Mouse (Mus musculus) testis, adult 2 months (tissue): Measurements from ENCODE around the gene A630095N17Rik. TPM values are rescaled to one million over a fixed set of nuclear protein-coding genes. Genes with fewer than 3 reads are reported as not detected.

ENCODE experiments used
- H3K27ac ChIP-seq: fragments of 200-500 bp; 2 replicates; pipeline ENCODE4 v1.5.1; 2012; ENCODE audit warnings: low read depth, low read length; ENCODE audit not compliant: control insufficient read depth, insufficient read depth
- H3K27me3 ChIP-seq: fragments of 200-500 bp; 2 replicates; pipeline ENCODE4 v1.6.1; 2012; ENCODE audit warnings: mild to moderate bottlenecking, low read length, moderate library complexity; ENCODE audit not compliant: control insufficient read depth, insufficient read depth
- H3K36me3 ChIP-seq: fragments of 200-500 bp; 2 replicates; pipeline ENCODE4 v1.6.1; 2012; ENCODE audit warnings: mild to moderate bottlenecking, low read length; ENCODE audit not compliant: control insufficient read depth, insufficient read depth
- H3K4me1 ChIP-seq: fragments of 200-500 bp; 2 replicates; pipeline ENCODE4 v1.6.1; 2012; ENCODE audit warnings: low read length; ENCODE audit not compliant: control insufficient read depth, insufficient read depth
- H3K4me3 ChIP-seq: fragments of 200-500 bp; 2 replicates; pipeline ENCODE4 v1.5.1; 2012; ENCODE audit warnings: low read depth, mild to moderate bottlenecking, low read length, moderate library complexity, mixed read lengths; ENCODE audit not compliant: control insufficient read depth
- CTCF ChIP-seq: fragments of 200-500 bp; IDR thresholded peaks from 2 replicates; pipeline ENCODE4 v1.5.1; 2012; ENCODE audit warnings: low read depth, mild to moderate bottlenecking, inconsistent platforms, low read length, moderate library complexity; ENCODE audit not compliant: control insufficient read depth, insufficient read depth, insufficient replicate concordance
- POLR2A ChIP-seq: fragments of 200-500 bp; IDR thresholded peaks from 2 replicates; pipeline ENCODE4 v1.6.1; 2012; ENCODE audit warnings: low read depth, mild to moderate bottlenecking, inconsistent platforms, low read length, moderate library complexity; ENCODE audit not compliant: control insufficient read depth
- polyA plus RNA-seq: library from polyadenylated mRNA; depleted of rRNA; stranded (reverse); fragments of >200 nt; gene quantifications from 2 replicates; pipeline ENCODE4 v1.2.3, GENCODE M21; 2012; rRNA removed

Gene A630095N17Rik
- polyA plus RNA-seq, 1 experiment = 12.7 TPM

GRCm38 (mm10) chr1:75180105-75180590, 51.8 kb downstream of the A630095N17Rik start, which contains the start of gene Abcb6:
Abcb6 (minus strand) TSS chr1:75180392.
- Histone ChIP-seq H3K4me1 (peaks cover 11% of the 10 kb centered on the region), H3K27ac (peak within 1 kb of the TSS; percentile 39), H3K27me3 (no peaks in the 10 kb centered on the region), H3K4me3 (peak within 1 kb of the TSS; percentile 77), H3K36me3 (no peaks in the 10 kb centered on the region)
- TF ChIP-seq CTCF (no peak), POLR2A (peak; percentile 70; the same call in 1 of the 2 replicates)

DNA sequence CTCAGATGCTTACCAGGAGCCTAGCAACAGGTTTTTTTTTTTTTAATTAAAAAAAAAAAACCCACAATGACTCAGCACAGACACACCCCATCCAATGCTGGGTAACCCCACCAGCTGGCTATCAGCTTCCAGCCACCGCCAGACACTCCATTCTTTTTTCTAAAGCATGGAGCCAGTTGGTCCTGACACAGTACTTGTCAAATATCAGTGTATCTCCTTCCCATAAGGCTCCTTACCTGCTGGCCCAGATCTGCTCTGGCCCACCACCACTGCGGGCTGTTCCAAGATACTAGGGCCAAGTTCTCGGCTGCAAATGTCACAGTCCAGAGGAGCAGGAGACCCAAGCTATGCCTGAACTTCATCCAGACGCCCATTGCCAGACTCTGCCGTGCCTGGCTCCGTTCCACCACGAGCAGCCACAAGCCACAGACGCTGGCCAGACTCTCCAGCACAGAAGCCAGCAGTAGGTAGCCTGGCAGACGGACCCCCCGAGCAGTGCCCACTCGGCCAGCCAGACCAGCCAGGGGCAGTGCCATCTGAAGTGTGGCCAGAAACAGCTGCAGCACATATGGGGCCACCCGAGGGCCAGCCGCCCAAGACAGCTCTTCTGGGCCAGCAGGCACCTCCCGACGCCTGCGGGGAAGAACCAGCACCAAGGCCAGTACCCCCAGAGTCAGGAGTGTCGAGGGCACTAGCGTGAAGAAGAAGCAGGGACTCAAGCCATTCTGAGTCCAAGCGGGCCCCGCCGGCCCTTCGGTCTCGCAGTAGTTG, 52.4 kb downstream of the A630095N17Rik start:
- H3K27me3 ChIP-seq = no peaks in the 10 kb centered on the region
- peak overlapping the region; percentile 77 for H3K4me3 ChIP-seq
- no peaks in the 10 kb centered on the region for H3K36me3 ChIP-seq
- H3K4me1 ChIP-seq = peaks cover 11% of the 10 kb centered on the region
- peak overlapping the region; percentile 39 for H3K27ac ChIP-seq
- TF ChIP-seq POLR2A (no peak), CTCF (no peak)

Other genes with a start within 250 kb of the A630095N17Rik start
- 7.7 and 7.9 TPM in 2 replicates for gene Nhej1, start 106.9 kb downstream of the A630095N17Rik start, polyA plus RNA-seq
- not detected in 2 replicates for gene Slc23a3, start 98.2 kb downstream of the A630095N17Rik start, polyA plus RNA-seq
- 43.5 and 44.3 TPM in 2 replicates for gene Cnppd1, start 89.4 kb downstream of the A630095N17Rik start, polyA plus RNA-seq
- gene Retreg2, start 89.3 kb downstream of the A630095N17Rik start, polyA plus RNA-seq = 211 and 215 TPM in 2 replicates
- gene Zfand2b, start 63.5 kb downstream of the A630095N17Rik start, polyA plus RNA-seq = 7.1 and 7.4 TPM in 2 replicates
- 34.2 and 36.6 TPM in 2 replicates for gene Abcb6, start 51.7 kb downstream of the A630095N17Rik start, polyA plus RNA-seq
- 5.4 and 6.2 TPM in 2 replicates for gene Ankzf1, start 40.0 kb downstream of the A630095N17Rik start, polyA plus RNA-seq
- gene Atg9a, start 39.9 kb downstream of the A630095N17Rik start, polyA plus RNA-seq = 529 TPM in 2 replicates
- 117 and 129 TPM in 2 replicates for gene Glb1l, start 21.3 kb downstream of the A630095N17Rik start, polyA plus RNA-seq
- gene Stk16, start 21.3 kb downstream of the A630095N17Rik start, polyA plus RNA-seq = 205 and 207 TPM in 2 replicates
- 163 and 204 TPM in 2 replicates for gene Tuba4a, start 12.2 kb downstream of the A630095N17Rik start, polyA plus RNA-seq
- gene Dnajb2, start 4.3 kb upstream of the A630095N17Rik start, polyA plus RNA-seq = 298 and 299 TPM in 2 replicates
- 0.41 and 0.49 TPM in 2 replicates for gene Ptprn, start 32.4 kb upstream of the A630095N17Rik start, polyA plus RNA-seq
- 0.20 TPM in 1 of 2 replicates, not detected in the other for gene Resp18, start 46.3 kb upstream of the A630095N17Rik start, polyA plus RNA-seq
- 158 and 175 TPM in 2 replicates for gene Dnpep, start 85.9 kb upstream of the A630095N17Rik start, polyA plus RNA-seq
- 3.6 and 9.8 TPM in 2 replicates for gene Des, start 128.2 kb upstream of the A630095N17Rik start, polyA plus RNA-seq
- 1.4 and 5.8 TPM in 2 replicates for gene Speg, start 143.2 kb upstream of the A630095N17Rik start, polyA plus RNA-seq
- 96.2 and 98.2 TPM in 2 replicates for gene Gmppa, start 203.8 kb upstream of the A630095N17Rik start, polyA plus RNA-seq
- 0.82 and 1.0 TPM in 2 replicates for gene Asic4, start 218.3 kb upstream of the A630095N17Rik start, polyA plus RNA-seq
- 39.5 and 40.8 TPM in 2 replicates for gene Chpf, start 247.2 kb upstream of the A630095N17Rik start, polyA plus RNA-seq
- gene Tmem198, start 247.4 kb upstream of the A630095N17Rik start, polyA plus RNA-seq = 7.2 and 8.9 TPM in 2 replicates